10 mouse cellular contexts compared by ENCODE assay signal in genomic region chr10:20226728-20227127, GRCm38 (mm10).
DNase-seq lines count a peak whose midpoint lies in the region; ATAC-seq and TF ChIP-seq lines count a peak whose summit lies in the region.
"Had no signal": no experiment of that assay in that cellular context is flagged by ENCODE, and none has a peak within 500 bp of the region (broad histone marks: within the 10 kb centered on the region; RNA-seq: fewer than 3 reads in every experiment).

No protein-coding gene starts in this region.

- H3K27me3 ChIP-seq in hindbrain, postnatal 0 days (ENCODE audit: insufficient read depth, low read length) = no peaks in the 10 kb centered on the region
- no peaks in the 10 kb centered on the region for H3K27me3 ChIP-seq in hindbrain, embryonic 11.5 days (ENCODE audit: control insufficient read depth, insufficient read depth, low read length)
- H3K27me3 ChIP-seq in neural tube, embryonic 15.5 days (replicated peaks) = no peaks in the 10 kb centered on the region

- peak; percentile 33 to 66 for DNase-seq in adrenal gland, adult (ENCODE audit: inconsistent age in 2 of 2, low spot score in 1 of 2)
- DNase-seq in adrenal gland, adult 8-10 months = no peak
- DNase-seq in hindbrain, postnatal 0 days (ENCODE audit: low spot score) = peak; percentile 70
- DNase-seq in hindbrain, embryonic 11.5 days (ENCODE audit: low spot score) = no peak
- peak; percentile 21 for DNase-seq in ovary, adult 18-20 months (ENCODE audit: low spot score)
- no peak for DNase-seq in ovary, postnatal 10 days (ENCODE audit: low spot score)
- no peak for DNase-seq in thymus, postnatal 0 days (ENCODE audit: low spot score)

- H3K9me3 ChIP-seq in hindbrain, postnatal 0 days (ENCODE audit: low read length) = no peaks in the 10 kb centered on the region
- H3K9me3 ChIP-seq in hindbrain, embryonic 11.5 days (ENCODE audit: control insufficient read depth, low read length) = no peaks in the 10 kb centered on the region
- no peaks in the 10 kb centered on the region for H3K9me3 ChIP-seq in neural tube, embryonic 15.5 days (replicated peaks)

- no peak overlapping the region for H3K27ac ChIP-seq in hindbrain, postnatal 0 days
- H3K27ac ChIP-seq in hindbrain, embryonic 11.5 days (ENCODE audit: low read depth, low read length) = no peak overlapping the region
- 0 out of 2 replicates have a peak overlapping the region, but pooled peaks have one; percentile 5 for H3K27ac ChIP-seq in neural tube, embryonic 15.5 days (replicated peaks)

- WGBS in hindbrain, postnatal 0 days = 27% methylated on average over 4 of the region's 4 CpGs
- WGBS in hindbrain, embryonic 11.5 days = 61% methylated on average over 4 of the region's 4 CpGs
- WGBS in neural tube, embryonic 15.5 days = 46% methylated on average over 4 of the region's 4 CpGs

- TF ChIP-seq CTCF in hindbrain, postnatal 0 days (IDR thresholded peaks at IDR 0.05; ENCODE audit: low read depth) = no peak

- H3K36me3 ChIP-seq in hindbrain, postnatal 0 days (ENCODE audit: insufficient read depth, low read length) = no peaks in the 10 kb centered on the region
- no peaks in the 10 kb centered on the region for H3K36me3 ChIP-seq in hindbrain, embryonic 11.5 days (ENCODE audit: control insufficient read depth, insufficient read depth, low read length)
- no peaks in the 10 kb centered on the region for H3K36me3 ChIP-seq in neural tube, embryonic 15.5 days

- H3K4me1 ChIP-seq in hindbrain, postnatal 0 days (ENCODE audit: insufficient read depth, low read length) = no peaks in the 10 kb centered on the region
- no peaks in the 10 kb centered on the region for H3K4me1 ChIP-seq in hindbrain, embryonic 11.5 days (replicated peaks; ENCODE audit: control insufficient read depth, insufficient read depth, low read length)
- H3K4me1 ChIP-seq in neural tube, embryonic 15.5 days = no peaks in the 10 kb centered on the region

- peak; percentile 62; the same call in 1 of the 2 replicates for ATAC-seq in hindbrain, postnatal 0 days
- no peak for ATAC-seq in hindbrain, embryonic 11.5 days (ENCODE audit: low FRiP score)
- no peak for ATAC-seq in neural tube, embryonic 15.5 days (ENCODE audit: low FRiP score)
- ATAC-seq: lung, postnatal 0 days had no signal

- H3K9ac ChIP-seq in hindbrain, postnatal 0 days (replicated peaks; ENCODE audit: low read length) = no peak overlapping the region
- H3K9ac ChIP-seq in hindbrain, embryonic 11.5 days (ENCODE audit: low read depth, low read length) = no peak overlapping the region
- H3K9ac ChIP-seq in neural tube, embryonic 15.5 days (replicated peaks) = no peak overlapping the region

- H3K4me3 ChIP-seq in hindbrain, postnatal 0 days (ENCODE audit: low read length) = no peak overlapping the region
- H3K4me3 ChIP-seq in hindbrain, embryonic 11.5 days (ENCODE audit: low read depth, low read length) = no peak overlapping the region
- H3K4me3 ChIP-seq in neural tube, embryonic 15.5 days (replicated peaks) = no peak overlapping the region
- H3K4me3 ChIP-seq: myocyte had no signal

- no peak overlapping the region for H3K4me2 ChIP-seq in hindbrain, postnatal 0 days (ENCODE audit: low read depth, low read length)
- H3K4me2 ChIP-seq in hindbrain, embryonic 11.5 days (replicated peaks; ENCODE audit: low read depth, low read length) = no peak overlapping the region
- H3K4me2 ChIP-seq in neural tube, embryonic 15.5 days = no peak overlapping the region

Comparison
In these comparisons a context has a peak if more than half of its experiments do, and no peak if none do; other contexts are left out.
1. DNase-seq: peak in adrenal gland, adult (2 of 2), hindbrain, postnatal 0 days (single experiment) and ovary, adult 18-20 months (single experiment); none in adrenal gland, adult 8-10 months (single experiment), hindbrain, embryonic 11.5 days (single experiment), ovary, postnatal 10 days (single experiment) and thymus, postnatal 0 days (single experiment).